In the genomic region with DNA sequence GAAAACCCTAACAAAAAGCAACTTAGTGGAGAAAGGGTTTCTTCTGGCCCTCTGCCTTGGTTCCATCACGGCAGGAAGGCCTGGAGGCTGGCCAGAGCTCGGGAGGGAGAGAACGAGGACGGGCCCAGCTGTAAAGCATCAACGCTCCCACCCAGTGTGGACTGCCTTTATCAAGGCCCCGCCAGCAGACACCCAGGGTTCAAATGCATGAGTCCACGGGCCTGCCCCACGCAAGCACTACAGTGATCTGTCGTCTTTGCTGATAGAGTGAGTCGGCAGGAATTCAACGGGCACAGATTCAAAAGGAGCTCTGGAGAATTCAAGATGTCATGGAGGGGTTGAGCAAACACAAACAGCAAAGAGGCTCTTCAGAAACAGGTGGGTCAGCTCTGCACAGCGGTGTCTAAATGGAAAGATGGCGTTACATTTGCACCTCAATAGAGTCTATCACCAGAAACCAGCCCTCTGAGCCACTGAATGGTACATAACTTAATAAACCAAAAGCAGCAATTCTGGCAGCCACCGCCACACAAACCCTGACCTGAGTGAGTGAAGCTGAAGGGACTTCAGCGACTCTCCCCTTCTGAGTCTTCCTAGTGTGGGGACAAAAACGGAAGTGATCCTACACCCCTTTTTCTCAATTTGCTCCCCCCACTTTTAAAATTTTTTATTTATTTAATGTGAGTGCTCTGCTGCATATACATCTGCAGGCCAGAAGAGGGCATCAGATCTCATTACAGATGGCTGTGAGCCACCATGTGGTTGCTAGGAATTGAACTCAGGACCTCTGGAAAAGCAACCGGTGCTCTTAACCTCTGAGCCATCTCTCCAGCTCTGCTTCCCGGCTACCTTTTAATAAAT, we compare ENCODE assay signal across 9 mouse cellular contexts. TPM values are rescaled to one million over a fixed set of nuclear protein-coding genes. Genes with fewer than 3 reads are reported as not detected.
DNase-seq lines count a peak whose midpoint lies in the region; ATAC-seq and TF ChIP-seq lines count a peak whose summit lies in the region.
"Had no signal": no experiment of that assay in that cellular context is flagged by ENCODE, and none has a peak within 500 bp of the region (broad histone marks: within the 10 kb centered on the region; RNA-seq: fewer than 3 reads in every experiment).

No protein-coding gene starts in this region.

- no peaks in the 10 kb centered on the region for H3K9me3 ChIP-seq in kidney, embryonic 14.5 days (ENCODE audit: control insufficient read depth, low read length)
- H3K9me3 ChIP-seq in ES-E14 (ENCODE audit: control insufficient read depth, insufficient read depth, low read depth, low read length): no peaks in the 10 kb centered on the region
- H3K9me3 ChIP-seq in lung, embryonic 14.5 days (ENCODE audit: low read depth, low read length): no peaks in the 10 kb centered on the region
- H3K9me3 ChIP-seq: embryonic facial prominence, embryonic 15.5 days had no signal

- no peak overlapping the region for H3K4me3 ChIP-seq in kidney, embryonic 14.5 days (ENCODE audit: low read length)
- no peak overlapping the region for H3K4me3 ChIP-seq in ES-E14 (ENCODE audit: insufficient read depth in 1 of 2, low read depth in 1 of 2, low read length in 2 of 2, poor library complexity in 1 of 2, severe bottlenecking in 1 of 2)
- H3K4me3 ChIP-seq in lung, embryonic 14.5 days (ENCODE audit: low read depth, low read length): no peak overlapping the region
- H3K4me3 ChIP-seq: embryonic facial prominence, embryonic 15.5 days had no signal

- H3K36me3 ChIP-seq in kidney, embryonic 14.5 days (ENCODE audit: control insufficient read depth, insufficient read depth, low read length): peaks cover 49% of the 10 kb centered on the region
- H3K36me3 ChIP-seq in ES-E14 (ENCODE audit: control insufficient read depth, insufficient read depth, low read length, poor library complexity, severe bottlenecking): peaks cover 6% of the 10 kb centered on the region
- peaks cover 61% of the 10 kb centered on the region for H3K36me3 ChIP-seq in lung, embryonic 14.5 days (ENCODE audit: insufficient read depth)

- peak; percentile 31 for TF ChIP-seq CTCF in lung, embryonic 14.5 days (IDR thresholded peaks at IDR 0.05; ENCODE audit: low read depth)

- H3K27ac ChIP-seq in kidney, embryonic 14.5 days (ENCODE audit: low read depth, low read length): no peak overlapping the region
- H3K27ac ChIP-seq in ES-E14 (ENCODE audit: insufficient read depth, low read depth, low read length, poor library complexity, severe bottlenecking): peak overlapping the region; percentile 35; the same call in 1 of the 2 replicates
- peak overlapping the region; percentile 27; the same call in 1 of the 2 replicates for H3K27ac ChIP-seq in lung, embryonic 14.5 days (ENCODE audit: low read depth)
- H3K27ac ChIP-seq: embryonic facial prominence, embryonic 15.5 days had no signal

- H3K27me3 ChIP-seq in kidney, embryonic 14.5 days (ENCODE audit: control insufficient read depth, insufficient read depth, low read length): no peaks in the 10 kb centered on the region
- H3K27me3 ChIP-seq in lung, embryonic 14.5 days (ENCODE audit: insufficient read depth, low read length): no peaks in the 10 kb centered on the region
- H3K27me3 ChIP-seq: embryonic facial prominence, embryonic 15.5 days had no signal

- 65% methylated on average over 18 of the region's 18 CpGs for WGBS in kidney, embryonic 14.5 days
- 43% methylated on average over 18 of the region's 18 CpGs for WGBS in lung, embryonic 14.5 days

- H3K4me2 ChIP-seq in kidney, embryonic 14.5 days (replicated peaks; ENCODE audit: low read depth, low read length): no peak overlapping the region
- no peak overlapping the region for H3K4me2 ChIP-seq in lung, embryonic 14.5 days
- H3K4me2 ChIP-seq: embryonic facial prominence, embryonic 15.5 days had no signal

- in situ Hi-C loops in ES-E14 (cut with MboI; ENCODE audit: low sequenced_read_pairs in 2 of 2, unreplicated experiment in 2 of 2): no loop called here

- peak; percentile 37 to 42 for DNase-seq in cerebellum, postnatal 10 days
- no peak for DNase-seq in cerebellum, adult 8-10 months
- no peak for DNase-seq in kidney, adult 9 months
- no peak for DNase-seq in ES-E14 (ENCODE audit: low read depth, low spot score)
- peak; percentile 82 for DNase-seq in lung, embryonic 14.5 days
- DNase-seq in adrenal gland, adult 18-20 months (ENCODE audit: low spot score in 2 of 2): no peak
- no peak for DNase-seq in urinary bladder, adult 18-20 months (ENCODE audit: low spot score in 2 of 2)

- H3K4me1 ChIP-seq in kidney, embryonic 14.5 days (ENCODE audit: control insufficient read depth, insufficient read depth, low read length): no peaks in the 10 kb centered on the region
- H3K4me1 ChIP-seq in ES-E14 (ENCODE audit: control insufficient read depth in 2 of 2, insufficient read depth in 2 of 2, low read length in 2 of 2, poor library complexity in 1 of 2): peaks cover 0 to 6% of the 10 kb centered on the region in 2 experiments; a peak in 2 of 4 replicates
- H3K4me1 ChIP-seq in lung, embryonic 14.5 days (ENCODE audit: insufficient read depth): no peaks in the 10 kb centered on the region
- H3K4me1 ChIP-seq: embryonic facial prominence, embryonic 15.5 days had no signal

- H3K9ac ChIP-seq in kidney, embryonic 14.5 days (ENCODE audit: low read depth, low read length): no peak overlapping the region
- H3K9ac ChIP-seq in ES-E14 (ENCODE audit: insufficient read depth, low read depth, low read length, poor library complexity, severe bottlenecking): no peak overlapping the region
- no peak overlapping the region for H3K9ac ChIP-seq in lung, embryonic 14.5 days
- H3K9ac ChIP-seq: embryonic facial prominence, embryonic 15.5 days had no signal

- ATAC-seq in kidney, embryonic 14.5 days (ENCODE audit: low FRiP score, low TSS enrichment): peak; percentile 74
- peak; percentile 92 for ATAC-seq in lung, embryonic 14.5 days (ENCODE audit: insufficient read depth)

TF ChIP-seq in ES-E14, 5 proteins besides CTCF, POLR2A, EP300 and RAD21:
- TF ChIP-seq HCFC1 (IDR thresholded peaks at IDR 0.05; ENCODE audit: borderline replicate concordance, insufficient read depth, low read length) (no peak), CHD2 (IDR thresholded peaks at IDR 0.05; ENCODE audit: low read depth, low read length) (no peak), ZC3H11A (IDR thresholded peaks at IDR 0.05; ENCODE audit: borderline replicate concordance, low read depth, low read length) (0 out of 2 replicates have a peak, but pooled peaks have one; percentile 3)

RNA-seq across cellular contexts. Expression of a gene that starts 45.3 kb away (rescaled TPM):
- 18.0 and 22.4 TPM in 2 replicates for polyA plus RNA-seq in kidney, embryonic 14.5 days (2014; fragmentation: Nextera tagmentation; extraction: Ambion mirVana)
- 71.7 and 77.4 TPM in 2 replicates for total RNA-seq in ES-E14 (2012; rRNA removed)
- 13.3 and 15.3 TPM in 2 replicates for polyA plus RNA-seq in lung, embryonic 14.5 days (2014; fragmentation: Nextera tagmentation; extraction: Ambion mirVana)
- total RNA-seq in adrenal gland, adult 18-20 months (2021): 10 to 100 TPM; 44.8 to 45.6 TPM

Comparison
In these comparisons a context has a peak if more than half of its experiments do, and no peak if none do; other contexts are left out.
1. DNase-seq: peak in cerebellum, postnatal 10 days (2 of 2) and lung, embryonic 14.5 days (single experiment); none in cerebellum, adult 8-10 months (single experiment), kidney, adult 9 months (single experiment), ES-E14 (single experiment), adrenal gland, adult 18-20 months (0 of 2) and urinary bladder, adult 18-20 months (0 of 2).